Mouse (Mus musculus) testis, adult 2 months (tissue): ENCODE results near the gene Fus. TPM values are rescaled to one million over a fixed set of nuclear protein-coding genes. Genes with fewer than 3 reads are reported as not detected.
A peak's percentile ranks its signal among the peaks of the same experiment; 100 is the strongest.
"Not testable (repeated sequence)": the region's sequence is repeated elsewhere in the genome, so short reads cannot be mapped to it uniquely, and the experiment has no call there.

Experiments used
- H3K27ac ChIP-seq: fragments of 200-500 bp; 2 replicates; pipeline ENCODE4 v1.5.1; 2012; ENCODE audit warnings: low read depth, low read length; ENCODE audit not compliant: control insufficient read depth, insufficient read depth
- H3K27me3 ChIP-seq: fragments of 200-500 bp; 2 replicates; pipeline ENCODE4 v1.6.1; 2012; ENCODE audit warnings: mild to moderate bottlenecking, low read length, moderate library complexity; ENCODE audit not compliant: control insufficient read depth, insufficient read depth
- H3K36me3 ChIP-seq: fragments of 200-500 bp; 2 replicates; pipeline ENCODE4 v1.6.1; 2012; ENCODE audit warnings: mild to moderate bottlenecking, low read length; ENCODE audit not compliant: control insufficient read depth, insufficient read depth
- H3K4me1 ChIP-seq: fragments of 200-500 bp; 2 replicates; pipeline ENCODE4 v1.6.1; 2012; ENCODE audit warnings: low read length; ENCODE audit not compliant: control insufficient read depth, insufficient read depth
- H3K4me3 ChIP-seq: fragments of 200-500 bp; 2 replicates; pipeline ENCODE4 v1.5.1; 2012; ENCODE audit warnings: low read depth, mild to moderate bottlenecking, low read length, moderate library complexity, mixed read lengths; ENCODE audit not compliant: control insufficient read depth
- CTCF ChIP-seq: fragments of 200-500 bp; IDR thresholded peaks from 2 replicates; pipeline ENCODE4 v1.5.1; 2012; ENCODE audit warnings: low read depth, mild to moderate bottlenecking, inconsistent platforms, low read length, moderate library complexity; ENCODE audit not compliant: control insufficient read depth, insufficient read depth, insufficient replicate concordance
- POLR2A ChIP-seq: fragments of 200-500 bp; IDR thresholded peaks from 2 replicates; pipeline ENCODE4 v1.6.1; 2012; ENCODE audit warnings: low read depth, mild to moderate bottlenecking, inconsistent platforms, low read length, moderate library complexity; ENCODE audit not compliant: control insufficient read depth
- polyA plus RNA-seq: library from polyadenylated mRNA; depleted of rRNA; stranded (reverse); fragments of >200 nt; gene quantifications from 2 replicates; pipeline ENCODE4 v1.2.3, GENCODE M21; 2012

Fus gene
- polyA plus RNA-seq, 1 experiment = 306 TPM

- no peak overlapping the region for H3K27ac ChIP-seq
- H3K4me1 ChIP-seq = peaks cover 20% of the 10 kb centered on the region
- TF ChIP-seq POLR2A (no peak), CTCF (no peak)
- H3K36me3 ChIP-seq = no peaks in the 10 kb centered on the region
- H3K27me3 ChIP-seq = no peaks in the 10 kb centered on the region
- no peak overlapping the region for H3K4me3 ChIP-seq
These were observed 33.2 kb upstream of the Fus start for GRCm38 (mm10) chr7:127934075-127934474.

- Histone ChIP-seq H3K36me3 (no peaks in the 10 kb centered on the region), H3K4me1 (peaks cover 14% of the 10 kb centered on the region), H3K4me3 (peak overlapping the region; percentile 86), H3K27me3 (no peaks in the 10 kb centered on the region), H3K27ac (peak overlapping the region; percentile 62)
- TF ChIP-seq CTCF (peak; percentile 96), POLR2A (peak; percentile 37; the same call in 1 of the 2 replicates)
These were observed 32.1 kb upstream of the Fus start for GRCm38 (mm10) chr7:127935028-127935722.

- Histone ChIP-seq H3K4me1 (peaks cover 12% of the 10 kb centered on the region), H3K27ac (peak overlapping the region; percentile 62), H3K36me3 (no peaks in the 10 kb centered on the region), H3K27me3 (no peaks in the 10 kb centered on the region), H3K4me3 (peak overlapping the region; percentile 86)
- no peak for TF ChIP-seq CTCF
- TF ChIP-seq POLR2A = no peak
These were observed 31.5 kb upstream of the Fus start for GRCm38 (mm10) chr7:127935748-127936159.

- TF ChIP-seq POLR2A (no peak), CTCF (no peak)
These were observed 30.9 kb upstream of the Fus start for GRCm38 (mm10) chr7:127936216-127936884.

GRCm38 (mm10) chr7:127942097-127942496 is 25.2 kb upstream of the Fus start:
- not testable (repeated sequence) for H3K4me1 ChIP-seq, H3K27ac ChIP-seq, H3K4me3 ChIP-seq, H3K36me3 ChIP-seq, H3K27me3 ChIP-seq

More at GRCm38 (mm10) chr7:127936216-127936884, 30.9 kb upstream of the Fus start:
- Histone ChIP-seq H3K36me3 (no peaks in the 10 kb centered on the region), H3K4me3 (peak overlapping the region; percentile 86), H3K4me1 (peaks cover 12% of the 10 kb centered on the region), H3K27me3 (no peaks in the 10 kb centered on the region), H3K27ac (peak overlapping the region; percentile 4; the same call in 1 of the 2 replicates)

- no peak overlapping the region for H3K27ac ChIP-seq
- no peaks in the 10 kb centered on the region for H3K36me3 ChIP-seq
- H3K4me3 ChIP-seq = peak overlapping the region; percentile 53
- no peak for TF ChIP-seq CTCF
- TF ChIP-seq POLR2A = no peak
- H3K4me1 ChIP-seq = peaks cover 9% of the 10 kb centered on the region
- H3K27me3 ChIP-seq = no peaks in the 10 kb centered on the region
These were observed 22.6 kb upstream of the Fus start for GRCm38 (mm10) chr7:127944614-127945013.

- H3K27ac ChIP-seq = no peak within 1 kb of the TSS
- peaks cover 9% of the 10 kb centered on the region for H3K4me1 ChIP-seq
- no peaks in the 10 kb centered on the region for H3K27me3 ChIP-seq
- no peaks in the 10 kb centered on the region for H3K36me3 ChIP-seq
- TF ChIP-seq CTCF (no peak), POLR2A (no peak)
- H3K4me3 ChIP-seq = no peak within 1 kb of the TSS
These were observed 20.7 kb upstream of the Fus start, which contains the start of gene Prss36 for GRCm38 (mm10) chr7:127946470-127947023. TSS of gene Prss36 (minus strand) at chr7:127946725.
